Mouse (Mus musculus): ENCODE data around the gene Dera. TPM values are rescaled to one million over a fixed set of nuclear protein-coding genes. Genes with fewer than 3 reads are reported as not detected.
A peak's percentile ranks its signal among the peaks of the same experiment; 100 is the strongest.
"Not testable (repeated sequence)": the region's sequence is repeated elsewhere in the genome, so short reads cannot be mapped to it uniquely, and the experiment has no call there.

Gene Dera
- polyA plus RNA-seq (2015; fragmentation: Nextera tagmentation; extraction: Ambion mirVana), result 63.4 and 70.7 TPM in 2 replicates

- Histone ChIP-seq H3K9me3 (no peaks in the 10 kb centered on the region), H3K4me3 (peak within 1 kb of the TSS; percentile 85), H3K9ac (peak within 1 kb of the TSS; percentile 76), H3K4me1 (peaks cover 7% of the 10 kb centered on the region), H3K27ac (peak within 1 kb of the TSS; percentile 77), H3K27me3 (no peaks in the 10 kb centered on the region), H3K36me3 (peaks cover 24% of the 10 kb centered on the region), H3K4me2 (peak within 1 kb of the TSS; percentile 79)
- ATAC-seq (ENCODE audit: borderline replicate concordance, extremely low read depth, low FRiP score, low TSS enrichment), result peak; percentile 91
- 12% methylated on average over 24 of the region's 26 CpGs for WGBS
Measured at GRCm38 (mm10) chr6:137754056-137754856, at the start of gene Dera. TSS of gene Dera (plus strand) at chr6:137754546.

DNA sequence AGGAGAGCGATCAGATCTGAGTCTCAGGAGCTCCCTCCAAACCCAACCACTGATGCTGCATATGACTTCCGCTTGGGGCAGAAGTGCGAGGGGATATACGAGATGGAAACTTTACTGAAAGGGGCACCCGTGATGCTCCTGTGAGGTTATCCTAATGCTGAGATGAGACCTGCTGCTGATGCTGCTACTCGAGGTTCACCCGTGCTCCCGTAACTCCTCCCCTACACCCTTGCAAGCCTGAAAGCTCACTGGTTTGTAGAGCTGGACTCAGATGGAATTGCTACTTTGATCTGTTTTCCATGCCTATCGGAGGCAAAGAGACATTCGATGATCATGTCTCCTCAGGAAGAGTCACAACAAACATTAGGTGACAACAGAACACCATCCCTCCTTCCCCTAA lies 48.1 kb upstream of the Dera start:
- Histone ChIP-seq H3K4me2 (no peak overlapping the region), H3K9me3 (no peaks in the 10 kb centered on the region), H3K36me3 (no peaks in the 10 kb centered on the region), H3K27me3 (no peaks in the 10 kb centered on the region), H3K27ac (no peak overlapping the region), H3K4me1 (peaks cover 17% of the 10 kb centered on the region), H3K9ac (no peak overlapping the region), H3K4me3 (no peak overlapping the region)
- no peak for ATAC-seq (ENCODE audit: borderline replicate concordance, extremely low read depth, low FRiP score, low TSS enrichment)
- WGBS, result 88% methylated on average over 10 of the region's 10 CpGs

DNA sequence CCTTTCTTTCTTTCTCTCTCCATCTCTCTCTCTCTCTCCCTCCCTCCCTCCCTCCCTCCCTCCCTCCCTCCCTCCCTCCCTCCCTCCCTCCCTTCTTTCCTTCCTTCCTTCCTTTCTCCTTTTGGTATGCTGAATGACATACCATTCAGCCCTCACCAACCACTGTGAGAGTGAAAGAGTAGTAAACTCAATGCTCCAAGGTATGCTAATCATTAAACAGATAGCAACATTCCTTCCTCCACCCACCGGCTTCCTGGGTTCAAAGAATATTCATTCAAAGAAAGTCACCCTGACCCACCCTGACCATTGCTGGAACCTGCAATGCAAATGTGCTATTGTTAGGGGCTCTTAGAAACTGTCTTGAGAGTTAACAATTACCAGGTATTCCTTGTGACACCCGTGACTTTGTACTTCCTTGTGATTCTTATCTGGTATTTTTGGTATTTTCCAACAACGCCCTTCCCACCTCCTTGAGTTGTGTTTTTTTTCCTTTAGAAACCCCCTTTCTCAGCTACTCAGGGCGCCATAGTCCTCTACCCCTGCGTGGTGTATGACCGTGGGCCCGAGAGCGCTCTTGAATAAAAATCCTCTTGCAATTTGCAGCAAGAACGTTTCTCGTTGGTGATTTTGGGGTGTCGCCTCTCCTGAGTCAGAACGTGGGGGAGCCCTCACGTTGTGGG lies 45.5 kb upstream of the Dera start:
- not testable (repeated sequence) for ATAC-seq (ENCODE audit: borderline replicate concordance, extremely low read depth, low FRiP score, low TSS enrichment)

DNA sequence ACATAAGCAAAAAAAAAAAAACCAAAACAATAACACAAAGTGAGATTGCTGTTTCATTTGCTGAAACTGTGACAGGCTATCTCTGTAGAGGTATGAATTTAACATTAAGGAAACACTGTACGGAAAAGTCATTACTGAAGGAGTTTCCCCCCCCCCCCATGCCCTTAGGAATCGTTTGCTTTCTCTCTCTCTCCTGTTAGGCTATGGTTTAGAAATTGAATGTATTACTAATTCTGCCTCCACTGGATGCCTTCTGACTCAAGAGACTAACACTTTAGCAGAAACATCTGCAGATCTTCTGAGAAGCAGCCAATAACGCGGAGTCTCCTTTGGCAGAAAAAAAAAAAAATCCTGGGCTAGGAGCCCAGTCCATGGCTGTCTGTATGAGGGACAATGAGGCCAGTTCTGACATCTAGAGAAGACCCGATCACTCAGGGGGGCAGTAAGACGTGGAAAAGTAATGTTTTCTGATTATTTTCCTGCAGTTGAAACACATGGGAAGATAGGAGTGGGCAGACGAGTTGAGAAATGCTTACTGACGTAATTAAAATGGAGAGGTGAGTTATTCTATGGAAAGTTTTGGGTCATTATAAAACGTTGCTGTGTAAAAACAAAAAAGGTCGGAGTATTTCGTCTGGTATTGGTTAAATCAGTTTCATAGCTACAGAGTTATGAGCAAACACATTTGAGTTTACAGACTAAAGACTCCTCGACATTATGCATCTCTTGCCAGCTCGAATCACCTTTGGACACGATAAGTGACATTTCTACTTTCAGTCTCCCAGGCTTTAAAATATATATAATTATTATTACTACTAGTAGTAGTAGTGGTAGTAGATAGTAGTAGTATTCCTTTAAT lies 43.9 kb upstream of the Dera start:
- Histone ChIP-seq H3K27ac (peak overlapping the region; percentile 6; the same call in 1 of the 2 replicates), H3K27me3 (no peaks in the 10 kb centered on the region), H3K4me1 (peaks cover 3% of the 10 kb centered on the region; the same call in 1 of the 2 replicates), H3K36me3 (no peaks in the 10 kb centered on the region), H3K4me3 (no peak overlapping the region), H3K9ac (no peak overlapping the region), H3K4me2 (no peak overlapping the region), H3K9me3 (no peaks in the 10 kb centered on the region)
- 52% methylated on average over 14 of the region's 14 CpGs for WGBS
- ATAC-seq (ENCODE audit: borderline replicate concordance, extremely low read depth, low FRiP score, low TSS enrichment), result peak; percentile 72

More for the DNA sequence above, 45.5 kb upstream of the Dera start:
- H3K4me1 ChIP-seq, H3K36me3 ChIP-seq, H3K27me3 ChIP-seq, H3K27ac ChIP-seq, H3K9ac ChIP-seq, H3K4me2 ChIP-seq, H3K4me3 ChIP-seq, H3K9me3 ChIP-seq: not testable (repeated sequence)
- 65% methylated on average over 13 of the region's 13 CpGs for WGBS

DNA sequence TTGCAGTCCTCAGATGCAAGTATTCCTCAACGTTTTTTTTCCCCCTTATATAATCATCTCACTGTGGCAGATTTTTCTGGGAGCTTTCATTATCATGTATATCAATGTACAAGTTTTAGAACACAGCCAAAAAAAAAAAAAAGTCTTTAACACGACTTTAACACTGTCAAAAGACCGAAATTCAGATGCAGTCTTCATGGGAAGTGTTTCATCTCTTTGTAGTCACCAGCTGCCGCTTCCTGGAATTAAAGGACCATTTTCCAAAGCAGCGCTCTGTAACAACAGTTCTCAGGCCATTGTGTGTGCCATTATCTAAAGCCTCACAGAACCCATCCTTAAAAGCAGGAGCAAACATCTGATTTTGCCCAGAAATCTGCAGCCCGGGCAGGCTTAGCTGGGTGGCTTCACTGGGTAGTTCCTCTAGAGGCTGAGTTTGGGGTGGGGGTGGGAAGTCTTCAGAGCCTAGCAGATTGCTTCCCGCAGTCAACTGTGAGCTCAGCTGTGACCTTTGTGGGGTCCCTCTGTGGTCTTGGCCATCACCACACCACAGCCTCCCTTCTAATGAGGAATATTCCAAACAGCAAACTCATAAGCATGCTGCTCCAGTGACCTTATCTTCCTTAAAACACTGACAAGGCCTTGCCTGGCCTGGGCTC lies 41.6 kb upstream of the Dera start:
- Histone ChIP-seq H3K9me3 (no peaks in the 10 kb centered on the region), H3K4me2 (no peak overlapping the region), H3K4me1 (peaks cover 3% of the 10 kb centered on the region; the same call in 1 of the 2 replicates), H3K27me3 (no peaks in the 10 kb centered on the region), H3K9ac (no peak overlapping the region), H3K27ac (no peak overlapping the region), H3K4me3 (no peak overlapping the region), H3K36me3 (no peaks in the 10 kb centered on the region)
- 47% methylated on average over 7 of the region's 7 CpGs for WGBS
- ATAC-seq (ENCODE audit: borderline replicate concordance, extremely low read depth, low FRiP score, low TSS enrichment), result no peak

DNA sequence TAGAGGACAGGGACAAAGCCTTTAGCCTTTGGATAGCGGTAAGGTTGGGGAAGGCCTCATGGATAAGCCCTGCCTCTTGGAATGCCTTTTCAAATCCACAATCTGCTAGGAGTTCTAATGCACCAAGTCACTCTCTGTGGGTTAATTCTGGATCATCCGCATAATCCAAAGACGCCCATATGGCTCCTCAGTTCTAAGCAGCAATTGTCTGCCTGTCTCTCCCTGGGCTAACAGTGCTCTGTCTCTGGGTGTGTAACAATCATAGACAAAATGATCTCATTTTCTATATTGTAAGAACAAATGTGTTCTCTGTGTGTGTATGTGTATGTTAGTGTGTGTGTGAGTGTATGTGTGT lies 41.1 kb upstream of the Dera start:
- Histone ChIP-seq H3K27me3 (no peaks in the 10 kb centered on the region), H3K36me3 (no peaks in the 10 kb centered on the region), H3K9ac (no peak overlapping the region), H3K27ac (no peak overlapping the region), H3K4me2 (no peak overlapping the region), H3K9me3 (no peaks in the 10 kb centered on the region), H3K4me1 (peaks cover 3% of the 10 kb centered on the region; the same call in 1 of the 2 replicates), H3K4me3 (no peak overlapping the region)
- WGBS, result 83% methylated on average over 3 of the region's 3 CpGs
- no peak for ATAC-seq (ENCODE audit: borderline replicate concordance, extremely low read depth, low FRiP score, low TSS enrichment)

- no peaks in the 10 kb centered on the region for H3K4me1 ChIP-seq
- H3K27me3 ChIP-seq, result no peaks in the 10 kb centered on the region
- H3K9me3 ChIP-seq, result no peaks in the 10 kb centered on the region
- H3K4me2 ChIP-seq, result no peak overlapping the region
- ATAC-seq (ENCODE audit: borderline replicate concordance, extremely low read depth, low FRiP score, low TSS enrichment), result no peak
- H3K36me3 ChIP-seq, result no peaks in the 10 kb centered on the region
- 24% methylated on average over 5 of the region's 5 CpGs for WGBS
- H3K27ac ChIP-seq, result no peak overlapping the region
- no peak overlapping the region for H3K4me3 ChIP-seq
- H3K9ac ChIP-seq, result no peak overlapping the region
Measured at GRCm38 (mm10) chr6:137716802-137717201, 37.5 kb upstream of the Dera start.

GRCm38 (mm10) chr6:137722220-137722931 lies 32.0 kb upstream of the Dera start:
- 79% methylated on average over 15 of the region's 15 CpGs for WGBS
- H3K27me3 ChIP-seq, result no peaks in the 10 kb centered on the region
- no peak for ATAC-seq (ENCODE audit: borderline replicate concordance, extremely low read depth, low FRiP score, low TSS enrichment)
- H3K36me3 ChIP-seq, result no peaks in the 10 kb centered on the region
- H3K4me3 ChIP-seq, result no peak overlapping the region
- no peak overlapping the region for H3K27ac ChIP-seq
- no peak overlapping the region for H3K4me2 ChIP-seq
- no peaks in the 10 kb centered on the region for H3K4me1 ChIP-seq
- no peak overlapping the region for H3K9ac ChIP-seq
- no peaks in the 10 kb centered on the region for H3K9me3 ChIP-seq

- Histone ChIP-seq H3K9ac (no peak overlapping the region), H3K4me1 (no peaks in the 10 kb centered on the region), H3K4me3 (no peak overlapping the region), H3K27ac (no peak overlapping the region), H3K4me2 (no peak overlapping the region), H3K9me3 (no peaks in the 10 kb centered on the region), H3K27me3 (no peaks in the 10 kb centered on the region), H3K36me3 (no peaks in the 10 kb centered on the region)
- WGBS, result 3% methylated on average over 4 of the region's 4 CpGs
- no peak for ATAC-seq (ENCODE audit: borderline replicate concordance, extremely low read depth, low FRiP score, low TSS enrichment)
Measured at GRCm38 (mm10) chr6:137723898-137724297, 30.4 kb upstream of the Dera start.

- Histone ChIP-seq H3K9ac (peak overlapping the region; percentile 89; the same call in 1 of the 2 replicates), H3K4me2 (peak overlapping the region; percentile 84), H3K36me3 (peaks cover 11% of the 10 kb centered on the region), H3K27me3 (peaks cover 7% of the 10 kb centered on the region; the same call in 1 of the 2 replicates), H3K4me3 (peak overlapping the region; percentile 91), H3K9me3 (no peaks in the 10 kb centered on the region), H3K4me1 (peaks cover 14% of the 10 kb centered on the region), H3K27ac (no peak overlapping the region)
- 4% methylated on average over 7 of the region's 7 CpGs for WGBS
- peak; percentile 2; the same call in 1 of the 2 replicates for ATAC-seq (ENCODE audit: borderline replicate concordance, extremely low read depth, low FRiP score, low TSS enrichment)
Measured at GRCm38 (mm10) chr6:137734460-137734845, 19.9 kb upstream of the Dera start.

All from lung, embryonic 15.5 days (tissue).